Mouse (Mus musculus): ENCODE results near the gene Slc8a3.

Slc8a3 gene

GRCm38 (mm10) chr12:81186668-81187067 is 146.3 kb downstream of the Slc8a3 start:
- no peak for DNase-seq (ENCODE audit: low read depth in 2 of 2, low spot score in 2 of 2)

- DNase-seq (ENCODE audit: low read depth in 2 of 2, low spot score in 2 of 2): no peak
Observed at GRCm38 (mm10) chr12:81186081-81186480, 146.9 kb downstream of the Slc8a3 start.

DNA sequence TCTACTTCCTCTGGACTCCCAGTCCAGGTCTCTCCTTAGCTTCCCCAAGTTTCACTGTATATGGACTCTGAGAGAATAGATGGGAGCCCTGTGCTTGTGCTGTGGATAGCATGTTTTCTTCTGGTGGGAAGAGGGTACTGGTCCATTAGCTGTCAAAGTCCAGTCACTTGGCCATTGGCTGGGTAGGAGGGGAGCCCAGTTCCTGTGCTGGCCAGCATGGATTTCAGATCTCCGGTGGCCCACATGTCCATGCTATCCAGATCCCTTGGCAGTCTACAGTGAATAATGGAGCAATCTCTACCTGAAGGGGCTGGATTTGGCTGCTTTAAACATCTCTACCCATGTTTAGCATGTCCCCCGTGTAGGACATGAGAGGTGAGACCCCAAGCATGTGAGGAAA is 148.0 kb downstream of the Slc8a3 start:
- no peak for DNase-seq (ENCODE audit: low read depth in 2 of 2, low spot score in 2 of 2)

GRCm38 (mm10) chr12:81182073-81182472 is 150.9 kb downstream of the Slc8a3 start:
- DNase-seq (ENCODE audit: low read depth in 2 of 2, low spot score in 2 of 2): peak; percentile 7 to 17

- DNase-seq (ENCODE audit: low read depth in 2 of 2, low spot score in 2 of 2): no peak
Observed at GRCm38 (mm10) chr12:81175252-81175651, 157.7 kb downstream of the Slc8a3 start.

GRCm38 (mm10) chr12:81173893-81174292 is 159.1 kb downstream of the Slc8a3 start:
- no peak for DNase-seq (ENCODE audit: low read depth in 2 of 2, low spot score in 2 of 2)

DNA sequence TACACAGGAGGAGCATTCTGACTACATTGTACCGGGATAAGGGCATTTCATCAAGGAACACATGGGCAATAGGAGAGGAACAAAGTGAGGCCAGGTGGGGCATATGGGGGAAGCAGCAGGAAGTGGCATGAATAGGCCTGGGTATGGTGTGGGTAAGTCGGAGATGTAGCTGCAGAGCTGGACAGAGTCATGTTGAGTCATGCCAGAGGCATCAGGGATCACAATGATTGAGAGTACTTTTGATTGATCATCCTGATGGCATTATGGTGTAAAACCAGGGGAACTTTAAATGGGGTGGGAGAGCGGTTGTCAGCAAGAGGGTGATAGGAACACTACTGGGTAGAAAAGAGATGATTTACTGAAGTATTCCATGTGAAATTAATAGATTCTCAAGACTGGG is 160.0 kb downstream of the Slc8a3 start:
- DNase-seq (ENCODE audit: low read depth in 2 of 2, low spot score in 2 of 2): no peak

- no peak for DNase-seq (ENCODE audit: low read depth in 2 of 2, low spot score in 2 of 2)
Observed at GRCm38 (mm10) chr12:81170076-81170475, 162.9 kb downstream of the Slc8a3 start.

- no peak for DNase-seq (ENCODE audit: low read depth in 2 of 2, low spot score in 2 of 2)
Observed at GRCm38 (mm10) chr12:81168494-81168893, 164.5 kb downstream of the Slc8a3 start.

GRCm38 (mm10) chr12:81168031-81168430 is 164.9 kb downstream of the Slc8a3 start:
- no peak for DNase-seq (ENCODE audit: low read depth in 2 of 2, low spot score in 2 of 2)

DNA sequence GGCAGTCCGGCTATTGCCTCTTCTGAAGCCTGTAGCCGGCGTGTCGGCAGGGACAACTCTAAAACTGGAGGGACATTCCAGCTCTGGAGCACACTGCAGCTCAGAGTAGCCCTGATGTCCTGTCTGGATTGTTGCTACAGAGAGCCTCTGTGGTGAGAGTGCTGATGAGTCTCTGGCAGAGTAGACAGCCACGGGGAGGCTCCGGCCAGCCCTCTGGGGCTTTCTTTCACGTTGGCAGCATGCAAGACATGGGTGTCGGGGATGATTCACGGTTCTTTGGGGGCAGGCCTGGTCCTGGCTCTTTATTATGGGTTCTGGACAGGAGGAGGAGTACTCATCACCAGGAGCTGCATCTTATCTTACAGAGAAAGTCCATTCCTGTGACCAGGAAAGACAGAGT is 165.8 kb downstream of the Slc8a3 start:
- DNase-seq (ENCODE audit: low read depth in 2 of 2, low spot score in 2 of 2): no peak

GRCm38 (mm10) chr12:81166615-81167014 is 166.4 kb downstream of the Slc8a3 start:
- no peak for DNase-seq (ENCODE audit: low read depth in 2 of 2, low spot score in 2 of 2)

GRCm38 (mm10) chr12:81166092-81166491 is 166.9 kb downstream of the Slc8a3 start:
- no peak for DNase-seq (ENCODE audit: low read depth in 2 of 2, low spot score in 2 of 2)

GRCm38 (mm10) chr12:81163566-81163965 is 169.4 kb downstream of the Slc8a3 start:
- DNase-seq (ENCODE audit: low read depth in 2 of 2, low spot score in 2 of 2): no peak

DNA sequence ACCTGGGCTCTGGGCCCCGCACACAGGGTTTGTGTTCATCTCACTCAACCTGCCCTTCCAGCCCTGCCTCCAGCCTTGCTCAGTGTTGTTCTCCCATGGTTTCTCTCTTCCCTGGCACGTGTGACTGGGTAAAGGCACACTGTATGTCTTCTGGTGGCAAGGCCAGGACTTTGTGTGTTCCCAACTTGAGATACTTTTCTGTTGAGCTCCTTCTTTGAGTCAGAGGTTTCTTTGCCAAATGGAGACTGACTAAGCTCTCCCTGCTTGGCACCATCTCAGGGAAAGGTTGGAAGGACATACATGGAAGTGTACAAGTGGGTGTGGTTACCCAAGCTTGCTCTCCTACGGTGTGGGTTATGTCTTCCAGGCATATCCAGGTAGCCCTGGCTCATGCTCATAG is 169.8 kb downstream of the Slc8a3 start:
- DNase-seq (ENCODE audit: low read depth in 2 of 2, low spot score in 2 of 2): no peak

- no peak for DNase-seq (ENCODE audit: low read depth in 2 of 2, low spot score in 2 of 2)
Observed at GRCm38 (mm10) chr12:81161282-81161681, 171.7 kb downstream of the Slc8a3 start.

DNA sequence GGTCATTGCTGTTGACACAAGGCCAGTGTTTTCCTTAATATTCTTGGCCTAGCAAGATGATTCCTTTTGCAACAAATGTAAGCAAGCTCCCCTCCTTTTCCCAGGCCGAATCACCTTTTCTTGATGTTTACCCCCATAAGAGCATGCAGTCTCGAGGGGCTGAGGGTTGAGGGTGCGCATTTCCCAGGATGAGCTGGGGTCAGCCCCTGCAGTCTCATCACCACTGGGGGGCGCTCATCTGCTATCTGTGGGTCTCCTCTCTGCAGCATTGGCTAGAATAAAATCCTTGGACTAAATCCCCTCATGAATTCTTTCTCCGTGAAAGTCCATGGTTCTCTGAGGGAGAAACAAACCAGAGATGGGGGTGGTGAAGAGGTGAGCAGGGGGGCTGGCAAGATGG is 172.1 kb downstream of the Slc8a3 start:
- DNase-seq (ENCODE audit: low read depth in 2 of 2, low spot score in 2 of 2): no peak

DNA sequence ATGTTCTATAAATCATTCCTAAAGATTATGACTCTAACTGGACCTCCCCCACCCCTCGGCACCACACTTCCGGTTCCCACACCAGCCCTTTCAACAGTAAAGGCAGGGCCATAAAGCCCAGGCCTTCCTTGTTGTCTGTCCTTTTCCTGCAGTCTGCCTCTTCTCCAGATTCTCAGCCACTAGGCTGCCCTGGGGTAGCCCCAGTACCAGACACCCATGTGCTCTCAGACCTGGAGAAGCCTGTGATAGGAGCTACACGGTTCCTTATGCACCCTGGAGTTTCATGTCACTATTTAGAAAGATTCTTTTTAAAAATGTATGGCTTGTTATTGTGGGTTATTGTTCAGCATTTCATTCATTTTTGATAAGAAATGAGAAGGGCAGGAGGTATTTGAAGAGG is 172.6 kb downstream of the Slc8a3 start:
- no peak for DNase-seq (ENCODE audit: low read depth in 2 of 2, low spot score in 2 of 2)

DNA sequence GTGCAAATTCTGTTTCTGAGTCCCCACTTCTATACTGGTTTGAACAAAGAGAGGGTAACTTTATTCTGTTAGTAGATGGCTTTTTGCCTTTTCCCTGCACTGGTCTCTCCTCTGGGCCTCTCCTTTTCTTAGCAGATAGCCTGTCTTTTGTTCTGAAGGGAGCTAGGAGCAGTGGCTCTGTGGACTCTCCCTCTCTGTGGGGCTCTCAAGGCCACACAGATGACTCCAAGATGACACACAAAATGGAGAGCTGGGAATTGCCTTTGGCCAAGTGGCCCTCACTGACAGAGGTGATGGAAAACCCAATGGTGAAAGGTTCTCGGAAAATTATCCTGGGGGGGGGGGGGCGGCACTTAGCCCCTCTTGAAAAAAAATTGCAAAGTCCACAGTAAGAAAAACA is 173.0 kb downstream of the Slc8a3 start:
- no peak for DNase-seq (ENCODE audit: low read depth in 2 of 2, low spot score in 2 of 2)

GRCm38 (mm10) chr12:81156841-81157240 is 176.1 kb downstream of the Slc8a3 start:
- no peak for DNase-seq (ENCODE audit: low read depth in 2 of 2, low spot score in 2 of 2)

DNA sequence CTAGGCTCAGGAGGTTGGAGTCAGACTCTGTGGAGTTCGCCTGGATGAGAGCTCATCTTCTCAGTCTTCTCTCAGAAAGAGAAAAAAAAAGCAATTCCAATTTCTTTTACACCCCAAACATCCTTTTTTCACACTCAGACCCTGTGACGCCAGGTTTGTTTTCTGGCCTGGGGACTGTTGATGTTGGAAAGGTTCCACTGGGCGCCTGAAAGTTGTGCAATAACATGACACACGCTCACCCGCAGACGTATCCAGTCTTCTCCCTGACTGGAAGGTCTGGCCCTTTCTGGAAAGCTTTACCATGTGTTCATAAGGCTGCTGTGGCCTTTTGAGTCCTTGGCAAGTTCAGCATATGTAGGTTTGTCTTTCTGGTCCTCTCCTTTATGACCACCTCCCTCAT is 177.3 kb downstream of the Slc8a3 start:
- no peak for DNase-seq (ENCODE audit: low read depth in 2 of 2, low spot score in 2 of 2)

DNA sequence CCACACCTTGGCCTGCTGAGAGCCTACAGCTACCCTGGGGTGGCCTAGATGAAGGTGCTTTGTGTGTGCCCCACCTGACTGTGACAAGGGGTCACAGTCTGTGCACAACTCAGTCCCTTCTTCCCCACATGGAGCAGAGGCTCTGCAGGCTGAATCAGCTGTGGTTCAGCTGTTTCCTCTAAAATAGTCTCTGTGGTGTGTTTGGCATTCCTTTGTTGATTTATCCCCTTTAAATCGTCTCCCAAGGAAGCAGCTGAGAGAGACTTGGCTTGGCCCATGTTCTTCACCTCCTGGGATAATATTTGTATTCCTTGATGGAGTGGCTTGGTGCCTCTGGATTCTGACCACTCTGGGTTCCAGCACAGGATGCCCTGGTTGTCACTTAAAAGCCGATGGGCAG is 180.9 kb downstream of the Slc8a3 start:
- no peak for DNase-seq (ENCODE audit: low read depth in 2 of 2, low spot score in 2 of 2)

DNA sequence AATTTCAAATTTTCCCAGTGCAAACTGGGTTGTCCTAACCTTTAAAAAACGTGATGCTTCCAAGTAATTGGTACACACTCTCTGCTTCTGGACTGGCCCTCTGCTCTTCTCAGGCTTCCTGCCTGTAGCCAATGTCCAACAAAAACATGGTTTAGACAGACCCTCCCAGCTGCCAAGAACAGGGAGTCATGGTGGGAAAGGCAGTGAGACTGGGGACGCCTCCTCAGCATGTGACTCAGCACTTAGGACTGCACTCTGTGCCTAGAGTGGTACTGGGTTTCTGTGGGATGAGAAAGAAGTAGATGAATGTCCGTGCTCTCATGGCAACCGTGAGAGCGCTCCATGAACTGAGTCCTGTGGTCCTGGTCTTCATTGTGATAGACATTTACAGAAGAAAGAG is 182.1 kb downstream of the Slc8a3 start:
- no peak for DNase-seq (ENCODE audit: low read depth in 2 of 2, low spot score in 2 of 2)

GRCm38 (mm10) chr12:81147956-81148355 is 185.0 kb downstream of the Slc8a3 start:
- no peak for DNase-seq (ENCODE audit: low read depth in 2 of 2, low spot score in 2 of 2)
